Mouse (Mus musculus): ENCODE results near the gene BC100530.
"Not testable (repeated sequence)": the region's sequence is repeated elsewhere in the genome, so short reads cannot be mapped to it uniquely, and the experiment has no call there.

Gene BC100530

DNA sequence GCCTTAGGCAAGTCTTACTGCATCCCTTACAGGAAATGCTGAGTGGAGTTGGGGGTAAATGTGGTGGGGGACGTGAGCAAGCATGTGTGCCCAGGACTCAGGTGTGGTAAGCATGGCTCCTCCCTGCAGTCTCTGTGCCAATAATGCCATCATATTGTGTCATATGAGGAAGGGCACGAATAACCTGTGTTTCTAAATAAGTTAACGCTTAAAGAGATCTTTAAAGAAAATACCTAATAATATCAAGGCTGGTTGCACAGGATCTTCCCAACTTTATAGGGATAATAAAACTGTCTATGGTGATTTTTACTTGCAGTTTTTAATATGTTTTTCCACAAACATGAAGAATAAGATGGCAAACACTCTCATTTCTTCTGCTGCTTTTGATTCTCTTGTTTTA, at the start of gene BC100530:
TSS of gene BC100530 (minus strand) at position 101 of the 400 bp plus-strand sequence.
- DNase-seq: not testable (repeated sequence)

DNA sequence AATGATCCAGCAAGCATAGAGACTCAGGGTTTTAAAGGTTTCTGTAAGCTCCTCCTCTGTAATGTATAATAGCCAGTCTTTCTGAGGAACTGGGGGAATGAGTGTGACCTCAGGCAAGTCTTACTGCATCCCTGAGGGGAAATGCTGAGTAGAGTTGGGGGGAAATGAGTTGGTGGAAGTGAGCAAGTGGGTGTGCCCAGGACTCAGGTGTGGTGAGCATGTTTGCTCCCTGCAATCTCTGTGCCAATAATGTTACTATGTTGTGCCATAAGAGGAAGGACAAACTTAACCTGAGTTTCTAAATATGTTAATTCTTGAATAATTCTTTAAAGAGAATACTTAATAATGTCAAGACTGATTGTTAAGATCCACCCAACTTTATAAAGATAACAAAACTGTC, 40.8 kb upstream of the BC100530 start, which contains the start of gene Stfa2:
TSS of gene Stfa2 (minus strand) at position 101 of the 400 bp plus-strand sequence.
- no peak for DNase-seq

DNA sequence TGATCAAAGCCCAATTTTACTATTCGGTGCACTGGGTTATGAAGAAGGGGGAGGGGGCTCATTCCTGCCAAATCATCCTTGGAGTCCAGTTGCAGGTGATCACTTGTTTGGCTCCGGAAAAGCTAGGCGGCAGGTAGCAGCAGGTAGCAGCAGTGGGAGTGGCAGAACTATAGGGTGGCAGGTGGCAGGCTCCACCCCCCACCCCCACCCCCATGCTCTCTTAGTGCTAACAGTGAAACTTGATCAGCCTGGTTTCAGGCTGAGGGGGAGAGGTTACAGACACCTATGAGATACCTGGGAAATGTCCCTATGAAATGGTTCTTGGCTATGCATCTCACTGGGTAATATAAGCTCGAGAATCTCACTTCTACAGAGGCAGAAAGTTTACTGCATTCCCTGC, 21.5 kb upstream of the BC100530 start:
- no peak for DNase-seq

DNA sequence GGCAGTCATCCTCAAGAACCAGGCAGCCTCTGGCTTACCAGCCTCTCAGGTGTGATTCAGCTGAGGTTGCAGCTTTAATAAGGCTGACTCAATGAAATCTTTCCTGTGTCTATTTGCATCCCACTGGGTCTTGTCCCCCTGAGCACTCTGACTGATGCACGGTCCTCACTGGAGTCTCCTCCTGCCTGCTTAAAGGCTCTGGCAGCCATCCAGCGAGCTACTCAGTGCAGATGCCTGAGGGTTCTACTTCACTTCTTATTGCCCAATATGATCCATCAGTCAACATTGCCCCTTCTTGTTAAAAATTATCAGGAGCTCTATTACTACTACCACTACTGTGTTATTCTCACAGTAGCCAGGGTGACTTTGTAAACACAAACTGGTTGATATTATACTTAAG, 30.4 kb downstream of the BC100530 start:
- DNase-seq: no peak

DNA sequence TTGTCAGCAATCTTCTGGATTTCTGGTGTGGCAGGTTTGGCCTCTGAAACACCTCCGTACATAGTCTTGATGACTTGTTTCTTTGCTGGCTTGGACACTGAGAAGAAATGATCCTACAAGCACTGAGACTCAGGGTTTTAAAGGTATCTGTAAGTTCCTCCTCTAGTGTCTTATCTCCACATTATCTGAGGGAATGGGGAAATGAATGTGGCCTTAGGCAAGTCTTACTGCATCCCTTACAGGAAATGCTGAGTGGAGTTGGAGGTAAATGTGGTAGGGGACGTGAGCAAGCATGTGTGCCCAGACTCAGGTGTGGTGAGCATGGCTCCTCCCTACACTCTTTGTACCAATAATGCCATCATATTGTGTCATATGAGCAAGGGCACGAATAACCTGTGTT, 33.3 kb downstream of the BC100530 start, which contains the start of gene BC117090:
TSS of gene BC117090 (minus strand) at position 101 of the 400 bp plus-strand sequence.
- no peak for DNase-seq

DNA sequence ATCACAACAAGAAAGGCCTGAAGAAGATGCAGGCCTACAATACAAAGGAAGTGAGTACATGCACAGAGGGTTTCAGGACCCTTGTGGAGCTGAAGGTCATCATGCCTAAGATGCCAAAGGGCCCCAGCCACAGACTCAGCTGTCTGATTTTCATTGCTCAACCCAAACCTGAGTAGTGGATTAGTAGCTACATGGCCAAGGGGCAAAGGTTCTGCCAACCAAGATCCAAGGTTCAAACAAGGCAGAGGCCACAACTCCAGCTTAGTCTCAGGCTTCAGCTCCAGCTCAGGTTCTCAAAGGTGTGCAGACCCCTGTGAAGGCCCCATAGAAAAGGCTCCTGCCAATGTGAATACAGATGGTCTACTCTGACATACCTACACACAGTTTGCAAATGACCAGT, 48.3 kb downstream of the BC100530 start:
- DNase-seq: no peak

DNA sequence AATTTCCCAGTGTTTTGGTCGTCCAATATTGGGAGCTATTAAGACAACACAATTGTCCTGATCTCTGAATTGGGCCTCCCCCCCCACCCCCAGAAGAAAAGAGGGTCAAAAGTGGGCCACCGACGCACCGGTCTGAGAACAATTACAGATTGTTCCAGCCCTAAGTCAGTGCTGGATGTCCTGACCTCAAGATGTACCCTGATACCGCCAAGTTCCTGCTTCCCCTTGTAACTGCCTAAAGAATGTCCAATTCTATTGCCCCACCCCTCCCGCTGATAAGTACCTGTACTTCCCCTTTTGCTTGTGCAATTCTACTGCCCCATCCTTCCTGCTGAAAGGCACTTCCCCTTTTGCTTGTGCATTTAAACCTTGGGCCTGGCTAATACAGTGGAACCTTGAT, 51.4 kb downstream of the BC100530 start:
- DNase-seq: not testable (repeated sequence)
